Mouse (Mus musculus) forebrain, postnatal 0 days (tissue): ENCODE results near the gene Ddb1. TPM values are rescaled to one million over a fixed set of nuclear protein-coding genes. Genes with fewer than 3 reads are reported as not detected.

Experiments used
- ATAC-seq: fragments of 200-750 bp; cut with Nextera tagmentation; 2 replicates; pipeline ENCODE4 v1.8.0; 2017; ENCODE audit warnings: mild to moderate bottlenecking, moderate library complexity
- DNase-seq: peaks from one replicate; pipeline ENCODE4 v3.0.0-alpha.2; 2015
- H3K27ac ChIP-seq: fragments of 300-500 bp; sonication (generic); 2 replicates; pipeline ENCODE4 v1.5.1; 2014; ENCODE audit warnings: low read depth, mild to moderate bottlenecking, antibody characterized with exemption, low read length, moderate library complexity, mixed read lengths
- H3K27me3 ChIP-seq: fragments of 300-500 bp; sonication (generic); 2 replicates; pipeline ENCODE4 v1.6.1; 2014; ENCODE audit warnings: mild to moderate bottlenecking, low read length, mixed read lengths; ENCODE audit not compliant: insufficient read depth
- H3K36me3 ChIP-seq: fragments of 300-500 bp; sonication (generic); 2 replicates; pipeline ENCODE4 v1.6.1; 2014; ENCODE audit warnings: mild to moderate bottlenecking, moderate library complexity; ENCODE audit not compliant: insufficient read depth
- H3K4me1 ChIP-seq: fragments of 300-500 bp; sonication (generic); 2 replicates; pipeline ENCODE4 v1.6.1; 2014; ENCODE audit warnings: antibody characterized with exemption; ENCODE audit not compliant: insufficient read depth
- H3K4me2 ChIP-seq: fragments of 300-500 bp; sonication (generic); 2 replicates; pipeline ENCODE4 v1.6.1; 2014; ENCODE audit warnings: low read depth, mild to moderate bottlenecking, moderate library complexity
- H3K4me3 ChIP-seq: fragments of 300-500 bp; sonication (generic); 2 replicates; pipeline ENCODE4 v1.5.1; 2014; ENCODE audit warnings: low read depth, low read length, mixed read lengths
- H3K9ac ChIP-seq: fragments of 300-500 bp; sonication (generic); 2 replicates; pipeline ENCODE4 v1.6.1; 2014; ENCODE audit warnings: mild to moderate bottlenecking
- H3K9me3 ChIP-seq: fragments of 300-500 bp; sonication (generic); 2 replicates; pipeline ENCODE4 v1.6.1; 2016; ENCODE audit warnings: low read length
- CTCF ChIP-seq: sonication (generic); IDR thresholded peaks from 2 replicates; pipeline ENCODE4 v1.5.1; 2016; ENCODE audit warnings: antibody characterized with exemption, control low read depth, low read depth
- WGBS: fragments of 180-500 bp; shearing (Covaris S2); extraction: QIAGEN DNeasy Blood & Tissue Kit; methylation state at CpG from one replicate; pipeline ENCODE4 v1.1.7; 2014; 5-methylcytosine and 5-hydroxymethylcytosine counted together
- polyA plus RNA-seq: library from polyadenylated mRNA; unstranded; fragments of >200 nt; fragmentation: Nextera tagmentation; extraction: Ambion mirVana; gene quantifications from 2 replicates; pipeline ENCODE4 v1.2.1, GENCODE M21; 2015
- total RNA-seq: library from RNA; depleted of rRNA; stranded (reverse); fragments of >200 nt; gene quantifications from 2 replicates; pipeline ENCODE4 v1.2.3, GENCODE M21; 2014

Gene Ddb1
- total and polyA plus RNA-seq, 2 experiments from 2014 or later = 145 to 273 TPM

GRCm38 (mm10) chr19:10561558-10562314 is 43.4 kb upstream of the Ddb1 start:
- ATAC-seq (no peak), DNase-seq (no peak)
- Histone ChIP-seq H3K9ac (no peak overlapping the region), H3K36me3 (no peaks in the 10 kb centered on the region), H3K4me1 (no peaks in the 10 kb centered on the region), H3K4me3 (no peak overlapping the region), H3K27ac (no peak overlapping the region), H3K27me3 (no peaks in the 10 kb centered on the region), H3K9me3 (no peaks in the 10 kb centered on the region), H3K4me2 (no peak overlapping the region)
- 75% methylated on average over 6 of the region's 6 CpGs for WGBS
- TF ChIP-seq CTCF = no peak

- Histone ChIP-seq H3K9me3 (no peaks in the 10 kb centered on the region), H3K27me3 (no peaks in the 10 kb centered on the region), H3K36me3 (no peaks in the 10 kb centered on the region), H3K9ac (no peak overlapping the region), H3K4me3 (no peak overlapping the region), H3K4me1 (no peaks in the 10 kb centered on the region), H3K4me2 (no peak overlapping the region), H3K27ac (no peak overlapping the region)
- no peak for ATAC-seq
- WGBS = 56% methylated on average over 5 of the region's 5 CpGs
- no peak for DNase-seq
- TF ChIP-seq CTCF = no peak
These were observed 42.8 kb upstream of the Ddb1 start for GRCm38 (mm10) chr19:10562351-10562750.

GRCm38 (mm10) chr19:10564278-10564677 is 40.8 kb upstream of the Ddb1 start:
- Histone ChIP-seq H3K27me3 (no peaks in the 10 kb centered on the region), H3K36me3 (no peaks in the 10 kb centered on the region), H3K9me3 (no peaks in the 10 kb centered on the region), H3K9ac (no peak overlapping the region), H3K4me2 (no peak overlapping the region), H3K27ac (no peak overlapping the region), H3K4me3 (no peak overlapping the region), H3K4me1 (no peaks in the 10 kb centered on the region)
- ATAC-seq (no peak), DNase-seq (no peak)
- TF ChIP-seq CTCF = no peak
- WGBS = 84% methylated on average over 6 of the region's 6 CpGs

GRCm38 (mm10) chr19:10565217-10565616 is 39.9 kb upstream of the Ddb1 start:
- H3K27me3 ChIP-seq = no peaks in the 10 kb centered on the region
- no peak overlapping the region for H3K4me3 ChIP-seq
- H3K27ac ChIP-seq = no peak overlapping the region
- WGBS = 77% methylated on average over 4 of the region's 4 CpGs
- ATAC-seq (no peak), DNase-seq (no peak)
- H3K4me2 ChIP-seq = no peak overlapping the region
- no peaks in the 10 kb centered on the region for H3K36me3 ChIP-seq
- TF ChIP-seq CTCF = no peak
- no peaks in the 10 kb centered on the region for H3K9me3 ChIP-seq
- H3K4me1 ChIP-seq = no peaks in the 10 kb centered on the region
- H3K9ac ChIP-seq = no peak overlapping the region

GRCm38 (mm10) chr19:10569627-10570026 is 35.5 kb upstream of the Ddb1 start:
- no peak for ATAC-seq

GRCm38 (mm10) chr19:10576690-10577561 is 28.2 kb upstream of the Ddb1 start, which contains the start of the genes Cyb561a3 and Tmem138:
Gene Cyb561a3, plus strand, starts transcription at chr19:10577172.
Gene Tmem138, minus strand, starts transcription at chr19:10577362.
- peak within 1 kb of the TSS; percentile 79 for H3K4me2 ChIP-seq
- no peaks in the 10 kb centered on the region for H3K27me3 ChIP-seq
- H3K9me3 ChIP-seq = no peaks in the 10 kb centered on the region
- ATAC-seq (peak; percentile 96), DNase-seq (peak; percentile 97)
- H3K4me3 ChIP-seq = peak within 1 kb of the TSS; percentile 61
- under 1% methylated on average over 44 of the region's 44 CpGs for WGBS
- peak; percentile 78 for TF ChIP-seq CTCF
- peaks cover 29% of the 10 kb centered on the region for H3K36me3 ChIP-seq
- peak within 1 kb of the TSS; percentile 70 for H3K9ac ChIP-seq
- H3K27ac ChIP-seq = peak within 1 kb of the TSS; percentile 96
- peaks cover 21% of the 10 kb centered on the region for H3K4me1 ChIP-seq

More at GRCm38 (mm10) chr19:10569627-10570026, 35.5 kb upstream of the Ddb1 start:
- no peak overlapping the region for H3K4me2 ChIP-seq
- TF ChIP-seq CTCF = no peak
- H3K4me1 ChIP-seq = no peaks in the 10 kb centered on the region
- peaks cover 38% of the 10 kb centered on the region for H3K36me3 ChIP-seq
- H3K27ac ChIP-seq = no peak overlapping the region
- H3K9ac ChIP-seq = no peak overlapping the region
- 96% methylated on average over 6 of the region's 6 CpGs for WGBS
- no peak for DNase-seq
- H3K27me3 ChIP-seq = no peaks in the 10 kb centered on the region
- H3K9me3 ChIP-seq = no peaks in the 10 kb centered on the region
- H3K4me3 ChIP-seq = no peak overlapping the region

- Histone ChIP-seq H3K4me3 (no peak overlapping the region), H3K36me3 (peaks cover 1% of the 10 kb centered on the region; the same call in 1 of the 2 replicates), H3K27ac (no peak overlapping the region), H3K9ac (no peak overlapping the region), H3K27me3 (no peaks in the 10 kb centered on the region), H3K4me1 (peaks cover 21% of the 10 kb centered on the region), H3K9me3 (no peaks in the 10 kb centered on the region), H3K4me2 (no peak overlapping the region)
- DNase-seq (no peak), ATAC-seq (no peak)
- WGBS = 87% methylated on average over 3 of the region's 3 CpGs
- no peak for TF ChIP-seq CTCF
These were observed 25.0 kb upstream of the Ddb1 start for GRCm38 (mm10) chr19:10580102-10580501.
